Mouse (Mus musculus) stomach, embryonic 14.5 days (tissue): ENCODE measurements around the gene Cog5. TPM values are rescaled to one million over a fixed set of nuclear protein-coding genes. Genes with fewer than 3 reads are reported as not detected.

ENCODE experiments used
- ATAC-seq: fragments of 200-750 bp; cut with Nextera tagmentation; 2 replicates; pipeline ENCODE4 v1.8.0; 2017; ENCODE audit warnings: low read depth, moderate TSS enrichment; ENCODE audit not compliant: insufficient number of reproducible peaks, insufficient read depth, low FRiP score
- H3K27ac ChIP-seq: fragments of 300-500 bp; sonication (generic); 2 replicates; pipeline ENCODE4 v1.5.1; 2014; ENCODE audit warnings: mild to moderate bottlenecking, low read length, moderate library complexity, mixed read lengths
- H3K27me3 ChIP-seq: fragments of 300-500 bp; sonication (generic); 2 replicates; pipeline ENCODE4 v1.6.1; 2014; ENCODE audit warnings: low read length, control low read depth, mixed read lengths; ENCODE audit not compliant: control insufficient read depth, insufficient read depth
- H3K36me3 ChIP-seq: fragments of 300-500 bp; sonication (generic); 2 replicates; pipeline ENCODE4 v1.6.1; 2014; ENCODE audit warnings: mild to moderate bottlenecking, control low read depth, low read length, moderate library complexity, mixed read lengths; ENCODE audit not compliant: control insufficient read depth, insufficient read depth
- H3K4me1 ChIP-seq: fragments of 300-500 bp; sonication (generic); 2 replicates; pipeline ENCODE4 v1.6.1; 2014; ENCODE audit warnings: low read length, control low read depth, mixed read lengths; ENCODE audit not compliant: control insufficient read depth, insufficient read depth
- H3K4me2 ChIP-seq: fragments of 300-500 bp; sonication (generic); replicated peaks from 2 replicates; pipeline ENCODE4 v1.6.1; 2014; ENCODE audit warnings: low read depth, low read length, control low read depth
- H3K4me3 ChIP-seq: fragments of 300-500 bp; sonication (generic); 2 replicates; pipeline ENCODE4 v1.5.1; 2014; ENCODE audit warnings: low read depth, low read length, control low read depth
- H3K9ac ChIP-seq: fragments of 300-500 bp; sonication (generic); replicated peaks from 2 replicates; pipeline ENCODE4 v1.6.1; 2014; ENCODE audit warnings: low read depth, mild to moderate bottlenecking, control low read depth, low read length, moderate library complexity, mixed read lengths
- H3K9me3 ChIP-seq: fragments of 300-500 bp; sonication (generic); 2 replicates; pipeline ENCODE4 v1.6.1; 2016; ENCODE audit warnings: low read depth, low read length, control low read depth; ENCODE audit not compliant: control insufficient read depth
- WGBS: fragments of 180-500 bp; shearing (Covaris S2); extraction: QIAGEN DNeasy Blood & Tissue Kit; methylation state at CpG from one replicate; pipeline ENCODE4 v1.1.7; 2014; 5-methylcytosine and 5-hydroxymethylcytosine counted together
- polyA plus RNA-seq: library from polyadenylated mRNA; unstranded; fragments of >200 nt; fragmentation: Nextera tagmentation; extraction: Ambion mirVana; gene quantifications from 2 replicates; pipeline ENCODE4 v1.2.1, GENCODE M21; 2014

Cog5 gene
- polyA plus RNA-seq, 1 experiment from 2014 or later = 41.6 TPM

GRCm38 (mm10) chr12:31907436-31907835 is 252.8 kb downstream of the Cog5 start:
- no peaks in the 10 kb centered on the region for H3K27me3 ChIP-seq
- WGBS = 92% methylated on average over 2 of the region's 2 CpGs

GRCm38 (mm10) chr12:31912966-31913551 is 258.4 kb downstream of the Cog5 start:
- Histone ChIP-seq H3K4me2 (no peak overlapping the region), H3K36me3 (no peaks in the 10 kb centered on the region), H3K9me3 (no peaks in the 10 kb centered on the region), H3K9ac (no peak overlapping the region), H3K4me3 (no peak overlapping the region), H3K27me3 (no peaks in the 10 kb centered on the region), H3K27ac (no peak overlapping the region), H3K4me1 (no peaks in the 10 kb centered on the region)
- WGBS = 81% methylated on average over 6 of the region's 6 CpGs
- ATAC-seq = no peak

More at GRCm38 (mm10) chr12:31907436-31907835, 252.8 kb downstream of the Cog5 start:
- Histone ChIP-seq H3K9me3 (no peaks in the 10 kb centered on the region), H3K4me2 (no peak overlapping the region), H3K4me1 (no peaks in the 10 kb centered on the region), H3K36me3 (no peaks in the 10 kb centered on the region), H3K27ac (no peak overlapping the region), H3K9ac (no peak overlapping the region), H3K4me3 (no peak overlapping the region)
- no peak for ATAC-seq

GRCm38 (mm10) chr12:31913614-31914013 is 258.9 kb downstream of the Cog5 start:
- H3K36me3 ChIP-seq = no peaks in the 10 kb centered on the region
- no peak for ATAC-seq
- H3K9ac ChIP-seq = no peak overlapping the region
- H3K27ac ChIP-seq = no peak overlapping the region
- H3K9me3 ChIP-seq = no peaks in the 10 kb centered on the region
- H3K4me1 ChIP-seq = no peaks in the 10 kb centered on the region
- no peak overlapping the region for H3K4me2 ChIP-seq
- WGBS = 71% methylated on average over 4 of the region's 4 CpGs
- no peaks in the 10 kb centered on the region for H3K27me3 ChIP-seq
- H3K4me3 ChIP-seq = no peak overlapping the region

- ATAC-seq = no peak
- WGBS = 95% methylated on average over 5 of the region's 5 CpGs
- no peak overlapping the region for H3K9ac ChIP-seq
Measured at GRCm38 (mm10) chr12:31916691-31917090, 262.0 kb downstream of the Cog5 start.

GRCm38 (mm10) chr12:31917245-31917644 is 262.6 kb downstream of the Cog5 start:
- Histone ChIP-seq H3K4me3 (no peak overlapping the region), H3K36me3 (no peaks in the 10 kb centered on the region), H3K9me3 (no peaks in the 10 kb centered on the region), H3K4me2 (no peak overlapping the region), H3K9ac (no peak overlapping the region), H3K27me3 (no peaks in the 10 kb centered on the region), H3K27ac (no peak overlapping the region), H3K4me1 (no peaks in the 10 kb centered on the region)
- ATAC-seq = no peak
- 83% methylated on average over 5 of the region's 5 CpGs for WGBS

More at GRCm38 (mm10) chr12:31916691-31917090, 262.0 kb downstream of the Cog5 start:
- Histone ChIP-seq H3K4me1 (no peaks in the 10 kb centered on the region), H3K36me3 (no peaks in the 10 kb centered on the region), H3K27ac (no peak overlapping the region), H3K27me3 (no peaks in the 10 kb centered on the region), H3K9me3 (no peaks in the 10 kb centered on the region), H3K4me3 (no peak overlapping the region), H3K4me2 (no peak overlapping the region)

- H3K9me3 ChIP-seq = no peaks in the 10 kb centered on the region
- no peak overlapping the region for H3K4me3 ChIP-seq
- no peak overlapping the region for H3K9ac ChIP-seq
- H3K27ac ChIP-seq = no peak overlapping the region
- 77% methylated on average over 18 of the region's 18 CpGs for WGBS
- no peaks in the 10 kb centered on the region for H3K27me3 ChIP-seq
- H3K4me1 ChIP-seq = no peaks in the 10 kb centered on the region
- peaks cover 18% of the 10 kb centered on the region for H3K36me3 ChIP-seq
- H3K4me2 ChIP-seq = no peak overlapping the region
- no peak for ATAC-seq
Measured at GRCm38 (mm10) chr12:31920464-31921405, 266.1 kb downstream of the Cog5 start.

- Histone ChIP-seq H3K27me3 (no peaks in the 10 kb centered on the region), H3K36me3 (peaks cover 31% of the 10 kb centered on the region), H3K9ac (no peak overlapping the region), H3K4me1 (0 out of 2 replicates have a peak, but pooled peaks cover 4% of the 10 kb centered on the region), H3K4me2 (no peak overlapping the region), H3K4me3 (no peak overlapping the region), H3K9me3 (no peaks in the 10 kb centered on the region), H3K27ac (no peak overlapping the region)
- WGBS = 82% methylated on average over 3 of the region's 3 CpGs
- ATAC-seq = no peak
Measured at GRCm38 (mm10) chr12:31924135-31924534, 269.5 kb downstream of the Cog5 start.

- ATAC-seq = no peak
- no peaks in the 10 kb centered on the region for H3K9me3 ChIP-seq
- 0 out of 2 replicates have a peak, but pooled peaks cover 4% of the 10 kb centered on the region for H3K4me1 ChIP-seq
- H3K4me2 ChIP-seq = no peak overlapping the region
- H3K36me3 ChIP-seq = peaks cover 33% of the 10 kb centered on the region
- H3K27ac ChIP-seq = no peak overlapping the region
- no peak overlapping the region for H3K9ac ChIP-seq
- 90% methylated on average over 6 of the region's 6 CpGs for WGBS
- no peaks in the 10 kb centered on the region for H3K27me3 ChIP-seq
- no peak overlapping the region for H3K4me3 ChIP-seq
Measured at GRCm38 (mm10) chr12:31925343-31925742, 270.7 kb downstream of the Cog5 start.
